Comparison of ENCODE assay signal across 12 mouse cellular contexts in the genomic region with DNA sequence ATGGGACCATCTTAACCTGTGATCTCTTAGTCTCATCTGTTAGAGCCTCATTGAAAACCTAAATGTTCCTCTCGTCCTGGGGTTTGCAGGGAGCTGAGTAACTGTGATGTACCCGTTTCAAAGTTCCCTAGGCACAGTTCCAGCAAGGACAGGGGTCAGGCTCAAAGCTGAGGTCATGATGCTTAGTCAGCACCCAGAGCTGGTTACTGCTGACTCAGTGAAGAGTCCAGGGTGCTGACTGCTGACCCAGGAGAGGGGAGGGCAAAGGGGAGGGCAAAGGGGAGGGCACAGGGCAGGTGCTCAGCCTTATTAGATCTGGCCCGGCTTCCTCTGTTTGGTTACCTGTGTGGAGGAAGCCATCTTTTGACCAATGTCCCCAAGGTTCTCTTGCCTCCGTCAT. TPM values are rescaled to one million over a fixed set of nuclear protein-coding genes. Genes with fewer than 3 reads are reported as not detected.
DNase-seq lines count a peak whose midpoint lies in the region; ATAC-seq and TF ChIP-seq lines count a peak whose summit lies in the region.
"Had no signal": no experiment of that assay in that cellular context is flagged by ENCODE, and none has a peak within 500 bp of the region (broad histone marks: within the 10 kb centered on the region; RNA-seq: fewer than 3 reads in every experiment).

No protein-coding gene starts in this region.

- H3K9me3 ChIP-seq in kidney, postnatal 0 days (replicated peaks; ENCODE audit: low read length): no peaks in the 10 kb centered on the region
- H3K9me3 ChIP-seq: limb, embryonic 12.5 days had no signal

- WGBS in kidney, postnatal 0 days: 65% methylated on average over 4 of the region's 4 CpGs

- H3K4me3 ChIP-seq in kidney, postnatal 0 days (replicated peaks; ENCODE audit: low read depth, low read length): no peak overlapping the region
- H3K4me3 ChIP-seq: limb, embryonic 12.5 days had no signal

- no peak overlapping the region for H3K27ac ChIP-seq in kidney, postnatal 0 days
- H3K27ac ChIP-seq: limb, embryonic 12.5 days had no signal

- H3K27me3 ChIP-seq in kidney, postnatal 0 days (ENCODE audit: insufficient read depth, low read length): no peaks in the 10 kb centered on the region
- H3K27me3 ChIP-seq: limb, embryonic 12.5 days had no signal

- peak; percentile 80 for ATAC-seq in kidney, postnatal 0 days (replicated peaks; ENCODE audit: low FRiP score, low read depth)
- no peak for ATAC-seq in inflammation-experienced regulatory T-cells, adult 6 months
- ATAC-seq: activated CD4-positive, CD25-positive, alpha-beta regulatory T cell, adult 4 months; forebrain, postnatal 0 days had no signal

- H3K36me3 ChIP-seq in kidney, postnatal 0 days (ENCODE audit: insufficient read depth, low read length): no peaks in the 10 kb centered on the region
- H3K36me3 ChIP-seq: limb, embryonic 12.5 days had no signal

- H3K9ac ChIP-seq in kidney, postnatal 0 days (ENCODE audit: low read depth, low read length): no peak overlapping the region
- H3K9ac ChIP-seq: forebrain, postnatal 0 days; limb, embryonic 12.5 days had no signal

- no peak for TF ChIP-seq CTCF in kidney, postnatal 0 days (IDR thresholded peaks at IDR 0.05; ENCODE audit: low read depth)

- peak; percentile 44 for DNase-seq in layer of hippocampus, adult 9-11 months
- DNase-seq in layer of hippocampus, postnatal 25 days (ENCODE audit: extremely low spot score in 1 of 2, low spot score in 1 of 2): no peak
- peak; percentile 91 for DNase-seq in adrenal gland, adult 2 months
- no peak for DNase-seq in kidney, postnatal 0 days (ENCODE audit: low spot score)
- peak; percentile 51 for DNase-seq in skeletal muscle tissue, adult 2 months (ENCODE audit: low read depth, low spot score)
- no peak for DNase-seq in layer of hippocampus, adult 11-12 months (ENCODE audit: low spot score)
- no peak for DNase-seq in retina, postnatal 1 day
- DNase-seq: cerebellum, adult 9-11 months; forebrain, postnatal 0 days had no signal

- H3K4me2 ChIP-seq in kidney, postnatal 0 days (ENCODE audit: low read length): no peak overlapping the region
- H3K4me2 ChIP-seq: limb, embryonic 12.5 days had no signal

- no peaks in the 10 kb centered on the region for H3K4me1 ChIP-seq in kidney, postnatal 0 days (replicated peaks; ENCODE audit: insufficient read depth, low read length)
- H3K4me1 ChIP-seq: limb, embryonic 12.5 days had no signal

RNA-seq across cellular contexts. Expression of a gene that starts 11.8 kb away (rescaled TPM):
- total RNA-seq in layer of hippocampus, postnatal 25 days (2021): 1 to 10 TPM; 3.5 to 3.9 TPM
- total RNA-seq in adrenal gland, adult 2 months (2021): 1 to 10 TPM; 7.1 to 9.8 TPM
- 8.4 and 12.2 TPM in 2 replicates for polyA plus RNA-seq in adrenal gland, adult 2 months (2012; rRNA removed)
- polyA plus RNA-seq in kidney, postnatal 0 days (2015; fragmentation: Nextera tagmentation; extraction: Ambion mirVana): 11.8 and 12.9 TPM in 2 replicates
- polyA plus RNA-seq in inflammation-experienced regulatory T-cells, adult 6 months (2017; shearing (Covaris generic)): 10 to 100 TPM; 10.2 to 12.1 (median 11.1) TPM

RNA-seq across cellular contexts. Expression of a gene that starts 18.0 kb away (rescaled TPM):
- total RNA-seq in layer of hippocampus, postnatal 25 days (2021): 1 to 10 TPM; 7.0 to 7.4 TPM
- 10 to 100 TPM; 10.9 to 12.7 TPM for total RNA-seq in adrenal gland, adult 2 months (2021)
- polyA plus RNA-seq in adrenal gland, adult 2 months (2012; rRNA removed): 16.7 and 19.2 TPM in 2 replicates
- 3.6 and 4.3 TPM in 2 replicates for polyA plus RNA-seq in kidney, postnatal 0 days (2015; fragmentation: Nextera tagmentation; extraction: Ambion mirVana)
- polyA plus RNA-seq in inflammation-experienced regulatory T-cells, adult 6 months (2017; shearing (Covaris generic)): under 1 TPM in 1 of 3 experiments, not detected in 2; 0.47 TPM

RNA-seq across cellular contexts. Expression of a gene that starts 29.9 kb away (rescaled TPM):
- 10 to 100 TPM in 1 of 2 experiments, 1 to 10 TPM in 1; 9.2 to 10.8 TPM for total RNA-seq in layer of hippocampus, postnatal 25 days (2021)
- total RNA-seq in adrenal gland, adult 2 months (2021): 10 to 100 TPM; 13.2 to 23.7 TPM
- 1.0 and 1.8 TPM in 2 replicates for polyA plus RNA-seq in adrenal gland, adult 2 months (2012; rRNA removed)
- polyA plus RNA-seq in kidney, postnatal 0 days (2015; fragmentation: Nextera tagmentation; extraction: Ambion mirVana): 35.9 and 36.5 TPM in 2 replicates
- 10 to 100 TPM; 18.9 to 34.9 (median 32.5) TPM for polyA plus RNA-seq in inflammation-experienced regulatory T-cells, adult 6 months (2017; shearing (Covaris generic))

RNA-seq across cellular contexts. Expression of a gene that starts 36.9 kb away (rescaled TPM):
- total RNA-seq in layer of hippocampus, postnatal 25 days (2021): 10 to 100 TPM; 68.2 to 71.2 TPM
- 10 to 100 TPM; 69.6 to 80.7 TPM for total RNA-seq in adrenal gland, adult 2 months (2021)
- 4.4 and 5.4 TPM in 2 replicates for polyA plus RNA-seq in adrenal gland, adult 2 months (2012; rRNA removed)
- polyA plus RNA-seq in kidney, postnatal 0 days (2015; fragmentation: Nextera tagmentation; extraction: Ambion mirVana): 46.4 and 48.1 TPM in 2 replicates
- polyA plus RNA-seq in inflammation-experienced regulatory T-cells, adult 6 months (2017; shearing (Covaris generic)): 10 to 100 TPM; 20.6 to 30.8 (median 29.8) TPM

Comparison
In these comparisons a context has a peak if more than half of its experiments do, and no peak if none do; other contexts are left out.
1. DNase-seq: peak in layer of hippocampus, adult 9-11 months (single experiment), adrenal gland, adult 2 months (single experiment) and skeletal muscle tissue, adult 2 months (single experiment); none in layer of hippocampus, postnatal 25 days (0 of 2), kidney, postnatal 0 days (single experiment), layer of hippocampus, adult 11-12 months (single experiment) and retina, postnatal 1 day (single experiment).